Comparison of ENCODE assay signal across 10 mouse cellular contexts in genomic region chr1:91038010-91038409, GRCm38 (mm10). TPM values are rescaled to one million over a fixed set of nuclear protein-coding genes. Genes with fewer than 3 reads are reported as not detected.
DNase-seq lines count a peak whose midpoint lies in the region; ATAC-seq and TF ChIP-seq lines count a peak whose summit lies in the region.
"Had no signal": no experiment of that assay in that cellular context is flagged by ENCODE, and none has a peak within 500 bp of the region (broad histone marks: within the 10 kb centered on the region; RNA-seq: fewer than 3 reads in every experiment).

No protein-coding gene starts in this region.

- H3K27ac ChIP-seq in forebrain, embryonic 16.5 days (ENCODE audit: low read length): no peak overlapping the region
- H3K27ac ChIP-seq in forebrain, embryonic 10.5 days: no peak overlapping the region
- no peak overlapping the region for H3K27ac ChIP-seq in testis, adult 2 months (ENCODE audit: control insufficient read depth, insufficient read depth, low read depth, low read length)

- no peak overlapping the region for H3K4me2 ChIP-seq in forebrain, embryonic 16.5 days (ENCODE audit: low read length)
- H3K4me2 ChIP-seq: embryonic facial prominence, embryonic 12.5 days had no signal

- no peak for DNase-seq in forebrain, embryonic 10.5 days (ENCODE audit: extremely low spot score, low spot score)
- DNase-seq in testis, postnatal 10 days (ENCODE audit: low spot score): no peak
- peak; percentile 84 for DNase-seq in lung, postnatal 25 days (ENCODE audit: low spot score)
- DNase-seq in thymus, postnatal 4 days: peak; percentile 63
- DNase-seq in retina, postnatal 1 day: no peak
- DNase-seq in cerebellum, adult 8-10 months: no peak
- DNase-seq: right cerebral cortex, postnatal 25 days had no signal

- peak; percentile 11; the same call in 1 of the 2 replicates for TF ChIP-seq CTCF in testis, adult 2 months (IDR thresholded peaks at IDR 0.05; ENCODE audit: control insufficient read depth, insufficient read depth, insufficient replicate concordance, low read depth, low read length)

- no peak for TF ChIP-seq POLR2A in testis, adult 2 months (IDR thresholded peaks at IDR 0.05; ENCODE audit: control insufficient read depth, low read depth, low read length)

- H3K9ac ChIP-seq in forebrain, embryonic 16.5 days (replicated peaks; ENCODE audit: low read depth, low read length): no peak overlapping the region
- H3K9ac ChIP-seq: embryonic facial prominence, embryonic 12.5 days had no signal

- peak; percentile 28; the same call in 1 of the 2 replicates for ATAC-seq in forebrain, embryonic 16.5 days

- no peak overlapping the region for H3K4me3 ChIP-seq in forebrain, embryonic 16.5 days (replicated peaks; ENCODE audit: low read length)
- H3K4me3 ChIP-seq in forebrain, embryonic 10.5 days: no peak overlapping the region
- no peak overlapping the region for H3K4me3 ChIP-seq in testis, adult 2 months (ENCODE audit: control insufficient read depth, low read depth, low read length)
- H3K4me3 ChIP-seq: embryonic facial prominence, embryonic 12.5 days had no signal

- peaks cover 13% of the 10 kb centered on the region for H3K4me1 ChIP-seq in forebrain, embryonic 16.5 days (replicated peaks; ENCODE audit: control insufficient read depth, insufficient read depth, low read length)
- H3K4me1 ChIP-seq in forebrain, embryonic 10.5 days: peaks cover 30% of the 10 kb centered on the region
- H3K4me1 ChIP-seq in testis, adult 2 months (ENCODE audit: control insufficient read depth, insufficient read depth, low read length): no peaks in the 10 kb centered on the region; the same call in 1 of the 2 replicates

- H3K36me3 ChIP-seq in forebrain, embryonic 16.5 days (ENCODE audit: control insufficient read depth, insufficient read depth): no peaks in the 10 kb centered on the region
- no peaks in the 10 kb centered on the region for H3K36me3 ChIP-seq in forebrain, embryonic 10.5 days (replicated peaks)
- H3K36me3 ChIP-seq in testis, adult 2 months (ENCODE audit: control insufficient read depth, insufficient read depth, low read length): no peaks in the 10 kb centered on the region
- H3K36me3 ChIP-seq: embryonic facial prominence, embryonic 12.5 days had no signal

- WGBS in forebrain, embryonic 16.5 days: 78% methylated on average over 6 of the region's 6 CpGs
- 83% methylated on average over 6 of the region's 6 CpGs for WGBS in forebrain, embryonic 10.5 days

- no peaks in the 10 kb centered on the region for H3K27me3 ChIP-seq in forebrain, embryonic 16.5 days (replicated peaks; ENCODE audit: control insufficient read depth, insufficient read depth, low read length)
- H3K27me3 ChIP-seq in forebrain, embryonic 10.5 days (ENCODE audit: poor library complexity, severe bottlenecking): no peaks in the 10 kb centered on the region
- H3K27me3 ChIP-seq in testis, adult 2 months (ENCODE audit: control insufficient read depth, insufficient read depth, low read length): no peaks in the 10 kb centered on the region

- H3K9me3 ChIP-seq in forebrain, embryonic 16.5 days (ENCODE audit: control insufficient read depth, low read length): no peaks in the 10 kb centered on the region
- H3K9me3 ChIP-seq in forebrain, embryonic 10.5 days: no peaks in the 10 kb centered on the region
- H3K9me3 ChIP-seq: embryonic facial prominence, embryonic 12.5 days had no signal

RNA-seq across cellular contexts. Expression of gene Lrrfip1, which starts 39.5 kb away (rescaled TPM):
- 45.3 and 48.5 TPM in 2 replicates for polyA plus RNA-seq in forebrain, embryonic 16.5 days (2015; fragmentation: Nextera tagmentation; extraction: Ambion mirVana)
- 25.1 and 26.4 TPM in 2 replicates for polyA plus RNA-seq in forebrain, embryonic 10.5 days (2016; fragmentation: Nextera tagmentation; extraction: Ambion mirVana)
- polyA plus RNA-seq in testis, adult 2 months (2012; rRNA removed): 0.63 and 1.3 TPM in 2 replicates

Comparison
In these comparisons a context has a peak if more than half of its experiments do, and no peak if none do; other contexts are left out.
1. DNase-seq: peak in lung, postnatal 25 days (single experiment) and thymus, postnatal 4 days (single experiment); none in forebrain, embryonic 10.5 days (single experiment), testis, postnatal 10 days (single experiment), retina, postnatal 1 day (single experiment) and cerebellum, adult 8-10 months (single experiment).
2. RNA of gene Lrrfip1, which starts 39.5 kb away (polyA plus RNA-seq): 45.3 to 48.5 TPM in forebrain, embryonic 16.5 days and 25.1 to 26.4 TPM in forebrain, embryonic 10.5 days; 0.63 to 1.3 TPM in testis, adult 2 months; every median in the first group is over 10 times any median in the second.